Mouse (Mus musculus): ENCODE data around the gene Dync1h1. TPM values are rescaled to one million over a fixed set of nuclear protein-coding genes. Genes with fewer than 3 reads are reported as not detected.

The Dync1h1 gene
- polyA plus RNA-seq (2014; fragmentation: Nextera tagmentation; extraction: Ambion mirVana): 122 and 129 TPM in 2 replicates

GRCm38 (mm10) chr12:110601241-110602218 lies at the start of gene Dync1h1:
Gene Dync1h1, plus strand, starts transcription at chr12:110601452.
- peak within 1 kb of the TSS; percentile 98 for H3K9ac ChIP-seq (replicated peaks; ENCODE audit: low read length)
- peak within 1 kb of the TSS; percentile 97 for H3K4me3 ChIP-seq (replicated peaks; ENCODE audit: low read depth, low read length)
- peaks cover 29% of the 10 kb centered on the region for H3K4me1 ChIP-seq (ENCODE audit: control insufficient read depth, insufficient read depth, low read length)
- DNase-seq: peak; percentile 98
- under 1% methylated on average over 102 of the region's 105 CpGs for WGBS
- peak within 1 kb of the TSS; percentile 97 for H3K27ac ChIP-seq (replicated peaks; ENCODE audit: low read depth, low read length)
- H3K9me3 ChIP-seq (ENCODE audit: control insufficient read depth, low read length): no peaks in the 10 kb centered on the region
- H3K4me2 ChIP-seq (ENCODE audit: low read length): peak within 1 kb of the TSS; percentile 86
- no peaks in the 10 kb centered on the region; the same call in 1 of the 2 replicates for H3K36me3 ChIP-seq (ENCODE audit: control insufficient read depth, insufficient read depth, low read length)
- H3K27me3 ChIP-seq (ENCODE audit: control insufficient read depth, insufficient read depth, low read length): no peaks in the 10 kb centered on the region
- ATAC-seq (ENCODE audit: low FRiP score, low TSS enrichment): peak; percentile 95

DNA sequence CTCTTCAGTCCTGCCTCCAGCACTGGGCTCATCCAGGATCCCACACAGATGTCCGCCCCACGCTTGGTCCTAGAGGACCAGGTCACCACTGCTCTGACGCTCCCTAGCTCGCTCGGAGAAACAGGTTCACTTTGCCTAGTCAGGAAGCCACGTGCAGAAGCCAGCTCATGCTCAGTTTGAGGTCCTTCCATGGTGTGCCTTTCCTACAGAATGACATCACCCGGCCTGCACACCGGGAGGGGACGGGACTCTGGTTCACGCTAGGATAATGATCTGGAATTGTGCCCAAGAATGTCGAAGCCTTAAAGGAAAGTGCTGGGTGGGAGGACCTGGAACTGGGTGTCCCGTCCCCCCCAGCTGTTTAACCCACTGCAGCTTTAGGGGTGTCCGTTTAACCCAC lies 49.1 kb upstream of the Dync1h1 start:
- Histone ChIP-seq H3K27me3 (ENCODE audit: control insufficient read depth, insufficient read depth, low read length) (no peaks in the 10 kb centered on the region), H3K9ac (replicated peaks; ENCODE audit: low read length) (no peak overlapping the region), H3K36me3 (ENCODE audit: control insufficient read depth, insufficient read depth, low read length) (peaks cover 87% of the 10 kb centered on the region), H3K4me1 (ENCODE audit: control insufficient read depth, insufficient read depth, low read length) (no peaks in the 10 kb centered on the region), H3K27ac (replicated peaks; ENCODE audit: low read depth, low read length) (no peak overlapping the region), H3K4me2 (ENCODE audit: low read length) (no peak overlapping the region), H3K9me3 (ENCODE audit: control insufficient read depth, low read length) (no peaks in the 10 kb centered on the region), H3K4me3 (replicated peaks; ENCODE audit: low read depth, low read length) (no peak overlapping the region)
- DNase-seq: no peak
- WGBS: 91% methylated on average over 13 of the region's 13 CpGs
- no peak for ATAC-seq (ENCODE audit: low FRiP score, low TSS enrichment)

DNA sequence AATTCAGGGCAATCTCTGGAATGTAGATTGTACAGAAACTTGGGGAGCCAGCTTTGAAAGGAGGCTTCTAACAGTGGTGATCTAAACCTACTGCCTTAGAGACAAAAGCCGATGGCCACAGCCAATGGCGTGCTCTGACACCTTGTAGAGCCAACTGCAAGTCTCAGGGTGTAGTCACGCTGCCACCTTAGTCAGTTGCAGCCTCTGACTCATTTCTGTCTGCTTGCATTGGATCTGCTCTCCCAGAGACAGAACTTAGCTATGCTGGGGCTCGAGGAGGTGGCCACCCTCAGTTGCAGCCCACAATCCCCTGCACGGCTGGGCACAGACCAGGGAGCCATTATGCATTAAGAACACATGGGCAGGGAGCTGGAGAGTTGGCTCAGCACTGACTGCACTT lies 47.9 kb upstream of the Dync1h1 start:
- WGBS: 96% methylated on average over 5 of the region's 5 CpGs
- ATAC-seq (ENCODE audit: low FRiP score, low TSS enrichment): no peak
- no peaks in the 10 kb centered on the region for H3K27me3 ChIP-seq (ENCODE audit: control insufficient read depth, insufficient read depth, low read length)
- no peak overlapping the region for H3K4me2 ChIP-seq (ENCODE audit: low read length)
- no peaks in the 10 kb centered on the region for H3K4me1 ChIP-seq (ENCODE audit: control insufficient read depth, insufficient read depth, low read length)
- H3K9ac ChIP-seq (replicated peaks; ENCODE audit: low read length): no peak overlapping the region
- H3K27ac ChIP-seq (replicated peaks; ENCODE audit: low read depth, low read length): no peak overlapping the region
- H3K9me3 ChIP-seq (ENCODE audit: control insufficient read depth, low read length): no peaks in the 10 kb centered on the region
- peaks cover 87% of the 10 kb centered on the region for H3K36me3 ChIP-seq (ENCODE audit: control insufficient read depth, insufficient read depth, low read length)
- H3K4me3 ChIP-seq (replicated peaks; ENCODE audit: low read depth, low read length): no peak overlapping the region
- DNase-seq: no peak

DNA sequence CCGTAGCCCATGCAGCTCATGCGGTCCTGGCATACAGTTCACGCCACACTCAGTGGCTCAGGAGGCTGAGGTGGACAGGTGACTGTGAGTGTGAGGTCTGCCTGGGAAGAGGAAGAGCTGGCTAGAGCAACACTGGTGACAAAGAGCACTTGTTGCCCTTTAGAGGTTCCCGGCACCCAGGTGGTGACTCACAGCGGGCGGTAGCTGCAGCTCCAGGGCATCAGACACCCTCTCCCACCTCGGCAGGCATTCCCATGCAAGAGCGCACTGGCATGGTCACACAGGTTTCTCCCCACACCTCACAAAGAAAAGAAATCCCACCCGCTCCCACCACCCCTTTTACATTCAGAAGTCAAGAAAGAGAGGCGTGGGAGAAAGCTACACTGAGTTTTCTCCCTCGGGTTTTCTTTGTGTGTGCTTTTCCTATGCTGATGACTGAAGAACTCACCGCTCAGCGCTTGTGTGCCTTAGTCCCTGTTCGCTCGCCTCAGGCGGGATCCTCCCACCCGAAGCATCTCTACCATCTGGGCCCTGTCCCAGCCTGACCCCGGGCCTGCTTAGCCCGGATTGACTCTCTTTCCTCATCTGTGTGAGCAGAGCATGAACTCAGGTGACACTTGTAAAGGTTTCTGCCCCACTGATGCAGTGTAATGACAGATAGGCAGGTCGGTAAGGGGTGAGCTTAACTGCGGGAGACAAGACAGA lies 45.6 kb upstream of the Dync1h1 start:
- H3K4me1 ChIP-seq (ENCODE audit: control insufficient read depth, insufficient read depth, low read length): no peaks in the 10 kb centered on the region
- no peak for ATAC-seq (ENCODE audit: low FRiP score, low TSS enrichment)
- peaks cover 83% of the 10 kb centered on the region for H3K36me3 ChIP-seq (ENCODE audit: control insufficient read depth, insufficient read depth, low read length)

GRCm38 (mm10) chr12:110556861-110557628 lies 44.2 kb upstream of the Dync1h1 start:
- Histone ChIP-seq H3K9ac (replicated peaks; ENCODE audit: low read length) (no peak overlapping the region), H3K27me3 (ENCODE audit: control insufficient read depth, insufficient read depth, low read length) (no peaks in the 10 kb centered on the region), H3K4me1 (ENCODE audit: control insufficient read depth, insufficient read depth, low read length) (no peaks in the 10 kb centered on the region), H3K4me3 (replicated peaks; ENCODE audit: low read depth, low read length) (no peak overlapping the region), H3K4me2 (ENCODE audit: low read length) (no peak overlapping the region), H3K27ac (replicated peaks; ENCODE audit: low read depth, low read length) (no peak overlapping the region), H3K9me3 (ENCODE audit: control insufficient read depth, low read length) (no peaks in the 10 kb centered on the region), H3K36me3 (ENCODE audit: control insufficient read depth, insufficient read depth, low read length) (peaks cover 82% of the 10 kb centered on the region)
- WGBS: 56% methylated on average over 18 of the region's 18 CpGs
- no peak for ATAC-seq (ENCODE audit: low FRiP score, low TSS enrichment)
- DNase-seq: peak; percentile 50

More for the DNA sequence above, 45.6 kb upstream of the Dync1h1 start:
- Histone ChIP-seq H3K27ac (replicated peaks; ENCODE audit: low read depth, low read length) (no peak overlapping the region), H3K4me2 (ENCODE audit: low read length) (no peak overlapping the region), H3K4me3 (replicated peaks; ENCODE audit: low read depth, low read length) (no peak overlapping the region), H3K27me3 (ENCODE audit: control insufficient read depth, insufficient read depth, low read length) (no peaks in the 10 kb centered on the region), H3K9ac (replicated peaks; ENCODE audit: low read length) (no peak overlapping the region), H3K9me3 (ENCODE audit: control insufficient read depth, low read length) (no peaks in the 10 kb centered on the region)
- no peak for DNase-seq
- WGBS: 90% methylated on average over 21 of the region's 21 CpGs

DNA sequence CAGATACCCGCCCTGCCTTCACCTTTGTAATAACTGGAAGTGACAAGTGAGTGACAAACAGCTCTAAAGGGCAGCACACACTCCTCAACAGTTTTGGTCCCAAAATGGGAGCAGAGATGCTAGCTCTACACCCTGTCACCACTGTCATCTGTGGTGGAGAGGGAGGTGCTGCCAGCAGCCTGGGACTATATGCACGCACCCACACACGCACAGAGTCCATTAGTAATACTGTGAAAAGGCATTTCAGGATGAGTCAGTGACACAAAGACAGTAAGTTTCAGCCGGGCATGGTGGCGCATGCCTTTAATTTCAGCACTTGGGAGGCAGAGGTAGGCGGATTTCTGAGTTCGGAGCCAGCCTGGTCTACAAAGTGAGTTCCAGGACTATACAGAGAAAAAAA lies 43.1 kb upstream of the Dync1h1 start:
- WGBS: 97% methylated on average over 7 of the region's 7 CpGs
- H3K27ac ChIP-seq (replicated peaks; ENCODE audit: low read depth, low read length): no peak overlapping the region
- no peak for DNase-seq
- peaks cover 80% of the 10 kb centered on the region for H3K36me3 ChIP-seq (ENCODE audit: control insufficient read depth, insufficient read depth, low read length)
- no peaks in the 10 kb centered on the region for H3K9me3 ChIP-seq (ENCODE audit: control insufficient read depth, low read length)
- H3K27me3 ChIP-seq (ENCODE audit: control insufficient read depth, insufficient read depth, low read length): no peaks in the 10 kb centered on the region
- no peak overlapping the region for H3K4me2 ChIP-seq (ENCODE audit: low read length)
- H3K9ac ChIP-seq (replicated peaks; ENCODE audit: low read length): no peak overlapping the region
- no peak overlapping the region for H3K4me3 ChIP-seq (replicated peaks; ENCODE audit: low read depth, low read length)
- no peak for ATAC-seq (ENCODE audit: low FRiP score, low TSS enrichment)
- no peaks in the 10 kb centered on the region for H3K4me1 ChIP-seq (ENCODE audit: control insufficient read depth, insufficient read depth, low read length)

DNA sequence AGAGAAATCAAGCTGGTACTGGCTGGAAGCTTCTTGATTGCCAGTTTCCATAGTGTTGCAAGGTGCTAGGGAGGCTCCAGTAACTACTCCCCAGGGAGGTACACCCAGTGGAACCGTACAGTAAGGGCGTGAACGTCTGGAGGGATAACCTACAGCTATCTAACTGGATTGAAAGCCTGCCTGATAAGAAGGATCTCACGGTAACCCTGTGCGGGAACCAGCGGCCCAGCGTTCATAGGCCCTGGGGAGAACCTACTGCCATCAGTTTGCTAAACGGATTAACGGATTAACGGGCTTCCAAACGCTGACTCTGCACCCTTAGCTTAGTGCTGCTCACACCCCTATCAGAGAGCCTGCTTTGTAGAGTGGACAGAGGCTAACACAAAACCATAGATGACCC lies 37.9 kb upstream of the Dync1h1 start:
- Histone ChIP-seq H3K4me2 (ENCODE audit: low read length) (no peak overlapping the region), H3K27me3 (ENCODE audit: control insufficient read depth, insufficient read depth, low read length) (no peaks in the 10 kb centered on the region), H3K36me3 (ENCODE audit: control insufficient read depth, insufficient read depth, low read length) (peaks cover 75% of the 10 kb centered on the region), H3K4me1 (ENCODE audit: control insufficient read depth, insufficient read depth, low read length) (no peaks in the 10 kb centered on the region), H3K9me3 (ENCODE audit: control insufficient read depth, low read length) (no peaks in the 10 kb centered on the region), H3K9ac (replicated peaks; ENCODE audit: low read length) (no peak overlapping the region), H3K27ac (replicated peaks; ENCODE audit: low read depth, low read length) (no peak overlapping the region), H3K4me3 (replicated peaks; ENCODE audit: low read depth, low read length) (no peak overlapping the region)
- DNase-seq: peak; percentile 13
- no peak for ATAC-seq (ENCODE audit: low FRiP score, low TSS enrichment)
- 67% methylated on average over 11 of the region's 11 CpGs for WGBS

GRCm38 (mm10) chr12:110564848-110565247 lies 36.4 kb upstream of the Dync1h1 start:
- no peak overlapping the region for H3K4me2 ChIP-seq (ENCODE audit: low read length)
- H3K9me3 ChIP-seq (ENCODE audit: control insufficient read depth, low read length): no peaks in the 10 kb centered on the region
- no peak overlapping the region for H3K4me3 ChIP-seq (replicated peaks; ENCODE audit: low read depth, low read length)
- no peak overlapping the region for H3K9ac ChIP-seq (replicated peaks; ENCODE audit: low read length)
- no peaks in the 10 kb centered on the region for H3K27me3 ChIP-seq (ENCODE audit: control insufficient read depth, insufficient read depth, low read length)
- no peak overlapping the region for H3K27ac ChIP-seq (replicated peaks; ENCODE audit: low read depth, low read length)
- H3K4me1 ChIP-seq (ENCODE audit: control insufficient read depth, insufficient read depth, low read length): no peaks in the 10 kb centered on the region
- ATAC-seq (ENCODE audit: low FRiP score, low TSS enrichment): no peak
- peaks cover 74% of the 10 kb centered on the region for H3K36me3 ChIP-seq (ENCODE audit: control insufficient read depth, insufficient read depth, low read length)
- 97% methylated on average over 11 of the region's 11 CpGs for WGBS
- no peak for DNase-seq
